Mouse (Mus musculus) liver, adult 2 months (tissue): Measurements from ENCODE around the gene Slc9a1.

Experiments
- CTCF ChIP-seq: fragments of 200-500 bp; IDR thresholded peaks from 2 replicates; pipeline ENCODE4 v1.5.1; 2011; ENCODE audit warnings: low read depth, low read length, control low read depth
- POLR2A ChIP-seq: fragments of 200-500 bp; IDR thresholded peaks from 2 replicates; pipeline ENCODE4 v1.6.1; 2011; ENCODE audit warnings: low read length, control low read depth; ENCODE audit not compliant: insufficient read depth; ENCODE audit errors: extremely low read depth

DNA sequence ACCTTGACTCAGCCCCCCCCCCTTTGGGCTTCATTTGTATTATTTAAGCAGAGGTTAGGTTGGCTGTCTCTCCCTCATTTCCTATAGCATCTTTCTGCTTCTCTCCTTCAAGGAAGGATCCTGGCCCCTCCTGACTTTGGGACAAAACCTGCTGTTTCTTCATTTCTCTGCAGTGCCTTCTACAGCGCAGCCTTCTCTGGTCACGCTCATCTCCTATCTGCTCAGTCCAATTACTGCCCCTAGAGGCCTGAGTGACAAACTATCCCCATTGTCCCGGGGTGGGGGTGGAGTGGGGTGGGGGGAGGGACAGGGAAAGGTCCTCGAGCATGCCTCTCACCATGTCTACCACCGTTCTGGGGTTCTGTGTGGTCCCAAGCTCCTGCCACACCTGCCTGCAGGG, 27.8 kb downstream of the Slc9a1 start:
- TF ChIP-seq CTCF = no peak
- no peak for TF ChIP-seq POLR2A
